Mouse (Mus musculus) erythroblast, embryonic 14.5 days (primary cell): Measurements from ENCODE around the gene Olfr555.

ENCODE experiments used
- GATA1 ChIP-seq: IDR thresholded peaks from 2 replicates; pipeline ENCODE4 v1.6.1; 2012; ENCODE audit warnings: low read length, inconsistent platforms, mixed read lengths
- TAL1 ChIP-seq: IDR thresholded peaks from 3 replicates; pipeline ENCODE4 v1.6.1; 2012; ENCODE audit warnings: low read length, inconsistent platforms, mixed read lengths

GRCm38 (mm10) chr7:102636665-102637064, 22.0 kb upstream of the Olfr555 start:
- no peak for TF ChIP-seq GATA1
- TF ChIP-seq TAL1 = no peak
